Mouse (Mus musculus): ENCODE data around the gene Pgrmc2.

DNA sequence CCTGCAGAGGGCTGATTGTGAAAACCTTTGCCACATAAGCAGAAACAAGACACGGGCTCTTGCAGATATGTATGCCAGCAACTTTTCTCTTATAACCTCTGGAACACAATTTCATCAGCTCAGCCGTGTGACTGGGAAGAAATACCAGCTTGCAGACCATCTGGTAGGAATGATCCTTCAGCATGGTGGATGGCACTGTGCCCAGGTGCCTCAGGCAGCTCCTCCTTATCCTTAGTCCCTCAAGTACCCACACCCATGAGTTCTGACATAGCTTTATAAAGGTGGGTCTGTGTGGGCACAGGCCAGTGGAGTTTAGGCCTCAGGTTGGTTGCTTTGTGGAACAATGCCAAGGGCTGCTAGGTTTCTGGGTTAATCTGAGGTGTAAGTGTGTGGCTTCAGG is 24.5 kb downstream of the Pgrmc2 start:
- TF ChIP-seq CTCF (IDR thresholded peaks at IDR 0.05; ENCODE audit: low read depth): no peak
- TF ChIP-seq EP300 (IDR thresholded peaks at IDR 0.05; ENCODE audit: low read depth): no peak
